Comparison of ENCODE assay signal across 25 mouse cellular contexts in the genomic region with DNA sequence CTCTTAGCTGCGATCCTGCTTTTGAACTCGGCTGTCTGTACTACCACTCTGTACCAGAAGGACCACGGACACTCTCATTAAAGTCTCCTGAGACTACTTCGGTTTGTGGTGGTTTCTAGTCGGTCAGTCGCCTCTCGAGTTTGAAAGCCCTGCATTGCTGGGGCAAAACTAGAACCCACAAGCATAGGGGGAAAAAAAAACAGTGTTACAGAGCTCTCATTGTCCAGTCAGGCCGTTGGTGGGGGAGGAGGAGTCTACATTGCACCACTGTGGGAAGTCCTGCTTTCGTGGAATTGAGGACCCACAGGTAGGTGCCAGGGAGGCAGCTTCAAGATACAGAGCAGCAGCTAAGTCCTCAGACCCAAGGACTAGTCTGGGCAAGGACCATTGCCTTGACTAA.
"Had no signal": no experiment of that assay in that cellular context is flagged by ENCODE, and none has a peak within 500 bp of the region (broad histone marks: within the 10 kb centered on the region; RNA-seq: fewer than 3 reads in every experiment).

No protein-coding gene starts in this region.

- H3K4me3 ChIP-seq: heart, adult 2 months; heart, embryonic 13.5 days; heart, embryonic 15.5 days; hindbrain, embryonic 13.5 days; hindbrain, embryonic 15.5 days; kidney, embryonic 15.5 days; limb, embryonic 13.5 days; limb, embryonic 15.5 days; liver, embryonic 12.5 days had no signal

- H3K9me3 ChIP-seq: heart, embryonic 13.5 days; heart, embryonic 15.5 days; hindbrain, embryonic 13.5 days; hindbrain, embryonic 15.5 days; kidney, embryonic 15.5 days; limb, embryonic 13.5 days; limb, embryonic 15.5 days; liver, embryonic 12.5 days had no signal

- ATAC-seq: inflammation-experienced regulatory T-cells, adult 6 months; intestine, embryonic 16.5 days; liver, embryonic 12.5 days had no signal

- DNase-seq: gastrocnemius, postnatal 14 days; gastrocnemius, postnatal 36 days; heart, adult 2 months; heart, postnatal 14 days; heart, postnatal 36 days; kidney, adult 2 months; kidney, adult 9 months; kidney, postnatal 14 days; kidney, postnatal 36 days; layer of hippocampus, adult 9-11 months; layer of hippocampus, postnatal 36 days; left cerebral cortex, postnatal 4 days had no signal

- H3K27me3 ChIP-seq: heart, embryonic 13.5 days; heart, embryonic 15.5 days; hindbrain, embryonic 13.5 days; hindbrain, embryonic 15.5 days; kidney, embryonic 15.5 days; limb, embryonic 13.5 days; limb, embryonic 15.5 days; liver, embryonic 12.5 days had no signal

- H3K4me1 ChIP-seq: hindbrain, embryonic 13.5 days; hindbrain, embryonic 15.5 days; limb, embryonic 13.5 days had no signal

- H3K4me2 ChIP-seq: heart, embryonic 11.5 days; heart, embryonic 13.5 days; heart, embryonic 15.5 days; hindbrain, embryonic 13.5 days; hindbrain, embryonic 15.5 days; kidney, embryonic 15.5 days; limb, embryonic 13.5 days; limb, embryonic 15.5 days; liver, embryonic 12.5 days had no signal

- H3K27ac ChIP-seq: heart, adult 2 months; heart, embryonic 13.5 days; heart, embryonic 15.5 days; hindbrain, embryonic 13.5 days; hindbrain, embryonic 15.5 days; kidney, embryonic 15.5 days; kidney, postnatal 0 days; limb, embryonic 13.5 days; limb, embryonic 15.5 days; liver, embryonic 12.5 days; liver, embryonic 14.5 days had no signal

- H3K9ac ChIP-seq: heart, embryonic 13.5 days; heart, embryonic 15.5 days; hindbrain, embryonic 13.5 days; hindbrain, embryonic 15.5 days; kidney, embryonic 15.5 days; limb, embryonic 13.5 days; limb, embryonic 15.5 days; liver, embryonic 12.5 days; liver, embryonic 14.5 days had no signal
